Mouse (Mus musculus): ENCODE data around the gene Slc17a7. TPM values are rescaled to one million over a fixed set of nuclear protein-coding genes. Genes with fewer than 3 reads are reported as not detected.

The Slc17a7 gene
- polyA plus RNA-seq, 1 experiment from 2014 or later = 2.6 TPM

DNA sequence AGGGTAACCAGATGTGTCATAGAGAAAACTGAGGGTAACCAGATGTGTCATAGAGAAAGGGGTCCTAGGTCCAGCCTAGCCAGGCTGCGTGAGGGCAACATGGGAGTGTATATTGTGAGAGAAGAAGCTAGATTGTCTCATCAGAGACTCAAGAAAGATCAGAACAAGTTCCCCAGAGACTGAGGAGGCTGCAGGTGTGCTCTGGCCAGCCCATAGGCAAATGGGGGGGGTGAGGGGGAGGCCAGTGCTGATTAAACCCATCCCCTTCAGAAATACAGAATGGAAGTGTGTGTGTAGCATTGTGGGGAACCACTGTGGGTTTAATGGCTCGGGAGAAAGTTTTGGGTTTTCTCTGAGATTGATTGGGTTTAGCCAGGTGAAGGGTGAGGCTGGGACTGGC is 57.9 kb downstream of the Slc17a7 start:
- Histone ChIP-seq H3K4me1 (peaks cover 29% of the 10 kb centered on the region), H3K36me3 (peaks cover 85% of the 10 kb centered on the region), H3K27ac (no peak overlapping the region), H3K9me3 (no peaks in the 10 kb centered on the region), H3K27me3 (replicated peaks) (no peaks in the 10 kb centered on the region), H3K4me2 (replicated peaks) (no peak overlapping the region), H3K4me3 (no peak overlapping the region), H3K9ac (no peak overlapping the region)
- 86% methylated on average over 2 of the region's 2 CpGs for WGBS
- ATAC-seq (ENCODE audit: low FRiP score, low read depth) = no peak

DNA sequence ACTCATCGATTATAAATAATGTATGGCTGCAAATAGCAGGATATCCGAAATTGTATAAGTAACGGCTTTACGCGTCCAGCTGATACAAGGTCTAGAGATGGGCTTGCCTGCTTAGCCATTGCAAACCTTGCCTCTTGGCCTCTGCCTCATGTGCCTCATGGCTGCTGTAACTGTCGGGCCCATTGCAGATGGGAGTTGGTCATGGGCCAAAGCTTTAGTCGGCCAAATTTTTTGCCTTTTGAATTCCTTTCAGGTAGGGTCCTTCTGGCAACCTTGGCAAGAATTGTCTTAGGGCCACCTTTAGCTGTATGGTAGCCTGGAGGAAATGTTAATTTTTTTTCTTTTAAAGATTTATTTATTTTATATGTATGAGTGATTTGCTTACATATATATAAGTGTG is 61.1 kb downstream of the Slc17a7 start:
- no peak overlapping the region for H3K27ac ChIP-seq
- no peaks in the 10 kb centered on the region for H3K27me3 ChIP-seq (replicated peaks)
- H3K4me1 ChIP-seq = peaks cover 3% of the 10 kb centered on the region; the same call in 1 of the 2 replicates
- H3K9me3 ChIP-seq = no peaks in the 10 kb centered on the region
- ATAC-seq (ENCODE audit: low FRiP score, low read depth) = no peak
- H3K4me3 ChIP-seq = no peak overlapping the region
- no peak overlapping the region for H3K9ac ChIP-seq
- 97% methylated on average over 7 of the region's 7 CpGs for WGBS
- H3K4me2 ChIP-seq (replicated peaks) = no peak overlapping the region
- peaks cover 91% of the 10 kb centered on the region for H3K36me3 ChIP-seq

MicroRNAs encoded within 50 kb of the gene (microRNA counts, 519-probe panel; counts per million panel counts)
- microRNA mmu-miR-150 = 3,284 counts per million, percentile 72 among the panel's probes with 10 or more counts

Small RNA genes lying within 50 kb of the gene (microRNA-seq; reads per million reads assigned to microRNA genes)
- 17.0 reads per million, percentile 28 among the genes with 10 or more reads in this experiment for gene Mir150
- gene Mir5121 = 16.6 reads per million, percentile 28 among the genes with 10 or more reads in this experiment
- gene Mir7055 = not detected

Other genes starting within 250 kb of the Slc17a7 start
- gene Ap2a1, start 234.5 kb upstream of the Slc17a7 start, polyA plus RNA-seq (2016; fragmentation: Nextera tagmentation; extraction: Ambion mirVana) = 97.9 and 100 TPM in 2 replicates
- 0.14 TPM in 1 of 2 replicates, not detected in the other for gene Tsks, start 220.7 kb upstream of the Slc17a7 start, polyA plus RNA-seq (2016; fragmentation: Nextera tagmentation; extraction: Ambion mirVana)
- 39.7 and 44.1 TPM in 2 replicates for gene Cpt1c, start 189.1 kb upstream of the Slc17a7 start, polyA plus RNA-seq (2016; fragmentation: Nextera tagmentation; extraction: Ambion mirVana)
- gene Prmt1, start 177.4 kb upstream of the Slc17a7 start, polyA plus RNA-seq (2016; fragmentation: Nextera tagmentation; extraction: Ambion mirVana) = 595 and 646 TPM in 2 replicates
- gene Irf3, start 166.3 kb upstream of the Slc17a7 start, polyA plus RNA-seq (2016; fragmentation: Nextera tagmentation; extraction: Ambion mirVana) = 71.0 and 73.4 TPM in 2 replicates
- 41.1 and 42.9 TPM in 2 replicates for gene Bcl2l12, start 165.2 kb upstream of the Slc17a7 start, polyA plus RNA-seq (2016; fragmentation: Nextera tagmentation; extraction: Ambion mirVana)
- 47.2 and 47.3 TPM in 2 replicates for gene Scaf1, start 147.6 kb upstream of the Slc17a7 start, polyA plus RNA-seq (2016; fragmentation: Nextera tagmentation; extraction: Ambion mirVana)
- gene Rras, start 146.0 kb upstream of the Slc17a7 start, polyA plus RNA-seq (2016; fragmentation: Nextera tagmentation; extraction: Ambion mirVana) = 16.8 and 18.4 TPM in 2 replicates
- gene Prr12, start 111.1 kb upstream of the Slc17a7 start, polyA plus RNA-seq (2016; fragmentation: Nextera tagmentation; extraction: Ambion mirVana) = 11.8 and 14.0 TPM in 2 replicates
- 56.5 and 63.0 TPM in 2 replicates for gene Nosip, start 101.5 kb upstream of the Slc17a7 start, polyA plus RNA-seq (2016; fragmentation: Nextera tagmentation; extraction: Ambion mirVana)
- 15.2 and 17.9 TPM in 2 replicates for gene Prrg2, start 101.3 kb upstream of the Slc17a7 start, polyA plus RNA-seq (2016; fragmentation: Nextera tagmentation; extraction: Ambion mirVana)
- gene Rcn3, start 71.7 kb upstream of the Slc17a7 start, polyA plus RNA-seq (2016; fragmentation: Nextera tagmentation; extraction: Ambion mirVana) = 125 and 139 TPM in 2 replicates
- gene Fcgrt, start 60.1 kb upstream of the Slc17a7 start, polyA plus RNA-seq (2016; fragmentation: Nextera tagmentation; extraction: Ambion mirVana) = 14.1 and 15.7 TPM in 2 replicates
- gene Rps11, start 39.5 kb upstream of the Slc17a7 start, polyA plus RNA-seq (2016; fragmentation: Nextera tagmentation; extraction: Ambion mirVana) = 1,089 and 1,117 TPM in 2 replicates
- gene Rpl13a, start 35.2 kb upstream of the Slc17a7 start, polyA plus RNA-seq (2016; fragmentation: Nextera tagmentation; extraction: Ambion mirVana) = 974 and 1,017 TPM in 2 replicates
- gene Gm45713, start 27.7 kb upstream of the Slc17a7 start, polyA plus RNA-seq (2016; fragmentation: Nextera tagmentation; extraction: Ambion mirVana) = not detected in 2 replicates
- gene Flt3l, start 27.5 kb upstream of the Slc17a7 start, polyA plus RNA-seq (2016; fragmentation: Nextera tagmentation; extraction: Ambion mirVana) = 1.0 and 1.3 TPM in 2 replicates
- 90.2 and 94.0 TPM in 2 replicates for gene Pih1d1, start 9.6 kb upstream of the Slc17a7 start, polyA plus RNA-seq (2016; fragmentation: Nextera tagmentation; extraction: Ambion mirVana)
- 37.8 and 42.4 TPM in 2 replicates for gene Aldh16a1, start 9.4 kb upstream of the Slc17a7 start, polyA plus RNA-seq (2016; fragmentation: Nextera tagmentation; extraction: Ambion mirVana)
- not detected in 2 replicates for gene Gfy, start 15.6 kb downstream of the Slc17a7 start, polyA plus RNA-seq (2016; fragmentation: Nextera tagmentation; extraction: Ambion mirVana)
- gene Pth2, start 17.0 kb downstream of the Slc17a7 start, polyA plus RNA-seq (2016; fragmentation: Nextera tagmentation; extraction: Ambion mirVana) = not detected in 2 replicates
- gene Ccdc155, start 40.9 kb downstream of the Slc17a7 start, polyA plus RNA-seq (2016; fragmentation: Nextera tagmentation; extraction: Ambion mirVana) = 0.42 and 0.74 TPM in 2 replicates
- gene Dkkl1, start 48.2 kb downstream of the Slc17a7 start, polyA plus RNA-seq (2016; fragmentation: Nextera tagmentation; extraction: Ambion mirVana) = 7.5 and 7.6 TPM in 2 replicates
- 173 and 178 TPM in 2 replicates for gene Tead2, start 51.8 kb downstream of the Slc17a7 start, polyA plus RNA-seq (2016; fragmentation: Nextera tagmentation; extraction: Ambion mirVana)
- 1.1 and 1.2 TPM in 2 replicates for gene Cd37, start 75.2 kb downstream of the Slc17a7 start, polyA plus RNA-seq (2016; fragmentation: Nextera tagmentation; extraction: Ambion mirVana)
- 0.20 TPM in 1 of 2 replicates, not detected in the other for gene Slc6a16, start 77.1 kb downstream of the Slc17a7 start, polyA plus RNA-seq (2016; fragmentation: Nextera tagmentation; extraction: Ambion mirVana)
- not detected in 2 replicates for gene Slc6a21, start 113.6 kb downstream of the Slc17a7 start, polyA plus RNA-seq (2016; fragmentation: Nextera tagmentation; extraction: Ambion mirVana)
- 9.6 and 11.0 TPM in 2 replicates for gene Trpm4, start 169.8 kb downstream of the Slc17a7 start, polyA plus RNA-seq (2016; fragmentation: Nextera tagmentation; extraction: Ambion mirVana)
- 0.46 and 0.77 TPM in 2 replicates for gene Hrc, start 171.3 kb downstream of the Slc17a7 start, polyA plus RNA-seq (2016; fragmentation: Nextera tagmentation; extraction: Ambion mirVana)
- 17.1 and 18.1 TPM in 2 replicates for gene Ppfia3, start 203.1 kb downstream of the Slc17a7 start, polyA plus RNA-seq (2016; fragmentation: Nextera tagmentation; extraction: Ambion mirVana)
- gene Lin7b, start 206.6 kb downstream of the Slc17a7 start, polyA plus RNA-seq (2016; fragmentation: Nextera tagmentation; extraction: Ambion mirVana) = 3.5 TPM in 2 replicates
- 269 and 286 TPM in 2 replicates for gene Snrnp70, start 231.8 kb downstream of the Slc17a7 start, polyA plus RNA-seq (2016; fragmentation: Nextera tagmentation; extraction: Ambion mirVana)
- not detected in 2 replicates for gene Kcna7, start 241.7 kb downstream of the Slc17a7 start, polyA plus RNA-seq (2016; fragmentation: Nextera tagmentation; extraction: Ambion mirVana)
- gene Ntf5, start 249.7 kb downstream of the Slc17a7 start, polyA plus RNA-seq (2016; fragmentation: Nextera tagmentation; extraction: Ambion mirVana) = 0.57 and 0.65 TPM in 2 replicates

All from neural tube, embryonic 12.5 days (tissue).